Mouse (Mus musculus) ovary, postnatal 10 days (tissue): Measurements from ENCODE around the gene Tnfrsf11a.
"Not testable (repeated sequence)": the region's sequence is repeated elsewhere in the genome, so short reads cannot be mapped to it uniquely, and the experiment has no call there.

Source experiments
- DNase-seq: peaks from one replicate; pipeline ENCODE4 v3.0.0; 2022; ENCODE audit warnings: low spot score

Tnfrsf11a gene

DNA sequence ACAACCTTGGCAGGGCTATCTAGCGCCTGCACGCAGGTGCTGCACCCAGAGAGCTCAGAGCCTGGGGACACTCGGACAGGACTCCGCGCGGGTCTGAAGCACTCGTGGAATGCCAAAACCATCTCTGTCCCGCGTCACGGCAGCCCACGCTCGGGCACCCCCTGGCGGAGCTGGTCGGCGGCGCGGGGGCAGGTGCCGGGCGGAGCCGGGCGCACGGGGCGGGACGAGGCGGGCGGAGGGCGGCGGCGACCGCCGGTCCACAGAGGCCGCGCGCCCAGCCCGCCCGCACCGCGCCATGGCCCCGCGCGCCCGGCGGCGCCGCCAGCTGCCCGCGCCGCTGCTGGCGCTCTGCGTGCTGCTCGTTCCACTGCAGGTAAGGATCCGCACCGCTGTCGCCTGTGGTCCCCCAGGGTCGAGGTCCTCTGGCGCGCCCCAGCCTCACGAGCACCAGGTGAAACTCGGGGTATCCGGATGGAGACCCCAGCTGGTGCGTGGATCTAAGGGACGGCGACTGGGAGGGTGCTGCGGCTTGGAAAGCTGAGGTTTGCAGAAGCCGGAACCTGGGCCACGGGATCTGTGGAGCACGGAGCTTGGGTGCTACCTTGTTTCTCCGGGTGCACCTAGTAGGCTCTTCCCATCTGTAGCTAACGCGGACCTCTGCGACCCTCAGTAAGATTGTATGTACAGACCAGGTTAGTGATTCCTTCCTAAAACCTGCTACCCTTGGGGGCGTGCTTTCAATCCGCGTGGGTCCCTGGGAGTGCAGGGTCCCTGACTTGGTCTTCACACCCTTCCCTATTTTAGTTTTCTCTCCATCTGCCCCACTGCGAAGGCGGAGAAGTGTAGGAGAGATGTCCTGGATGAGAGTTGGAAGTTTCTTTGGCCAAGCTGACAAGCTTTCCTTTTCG lies at the start of gene Tnfrsf11a:
Gene Tnfrsf11a, plus strand, starts transcription at position 262 of the 908 bp plus-strand sequence.
- peak; percentile 29 for DNase-seq

DNA sequence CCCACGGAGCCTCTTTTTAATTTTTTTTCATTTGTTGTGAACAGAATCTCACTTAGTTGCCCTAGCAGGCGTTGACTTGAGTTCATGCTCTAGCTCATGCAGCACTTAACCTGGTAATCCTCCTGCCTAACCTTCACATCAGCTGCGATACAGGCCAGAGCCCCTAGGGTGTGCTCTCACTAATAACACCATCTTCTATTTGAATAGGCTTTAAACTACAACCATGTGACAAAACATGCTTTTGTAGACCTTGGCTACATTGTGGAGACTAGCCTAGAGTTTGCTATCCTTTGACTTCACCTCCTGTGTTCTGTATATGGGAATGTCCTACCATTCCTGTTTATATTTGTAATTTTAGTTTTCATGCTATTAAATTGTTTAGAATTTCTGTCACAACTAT lies 45.2 kb upstream of the Tnfrsf11a start:
- no peak for DNase-seq

DNA sequence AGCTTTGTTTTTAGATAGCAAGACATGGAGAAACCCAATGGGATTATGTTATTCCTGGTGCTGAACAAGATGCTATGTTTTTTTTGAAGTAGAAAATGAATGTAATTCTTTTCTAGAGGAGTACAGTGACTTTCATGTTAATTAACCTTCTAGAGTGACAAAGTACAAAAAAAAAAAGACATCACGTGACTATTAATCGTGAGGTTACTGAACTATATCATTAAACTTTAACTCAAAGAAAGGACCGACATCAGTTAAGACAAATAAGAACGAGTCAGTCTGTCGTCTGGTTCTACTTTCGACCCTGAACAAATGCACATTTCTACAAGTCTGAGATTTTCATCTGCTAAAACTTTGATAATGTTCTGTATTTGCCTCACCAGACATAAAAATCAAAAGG lies 42.2 kb upstream of the Tnfrsf11a start:
- no peak for DNase-seq

DNA sequence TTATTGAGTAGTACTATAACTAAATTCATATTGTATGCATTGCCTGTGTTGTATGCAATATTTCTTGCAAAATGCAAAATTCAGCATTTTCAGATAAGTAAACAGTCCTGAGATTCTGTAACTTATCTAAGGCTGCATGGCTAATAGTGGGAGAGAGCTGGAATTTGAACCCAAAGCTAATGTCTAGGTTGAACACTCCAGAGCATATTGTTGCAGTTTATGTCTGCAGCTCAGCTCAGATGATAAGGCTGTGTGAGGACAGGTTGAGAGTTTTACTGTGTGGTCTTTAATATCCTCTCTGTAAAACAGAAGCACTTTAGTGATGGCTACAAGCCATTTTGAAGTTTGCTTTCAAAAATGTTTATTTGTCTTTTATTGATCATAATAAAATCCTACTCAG lies 41.0 kb upstream of the Tnfrsf11a start:
- no peak for DNase-seq

DNA sequence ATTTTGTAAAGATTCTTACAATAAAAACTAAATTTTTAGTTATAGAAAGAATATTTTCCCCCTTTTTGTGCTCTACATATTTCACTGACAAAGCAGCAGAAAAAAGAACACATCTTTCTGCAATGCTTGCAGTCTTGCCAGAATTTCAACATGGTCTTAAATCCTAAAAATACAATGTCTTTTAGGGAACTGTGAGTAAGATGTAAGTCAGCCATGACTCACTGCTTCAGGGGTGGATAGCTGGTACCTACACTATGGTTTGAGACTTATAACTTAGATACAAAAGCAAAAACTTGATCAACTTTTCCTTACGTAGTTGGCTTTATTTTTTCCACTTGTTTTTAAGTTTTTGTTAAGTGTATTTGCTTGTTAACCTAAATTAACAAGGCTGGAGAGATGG lies 38.0 kb upstream of the Tnfrsf11a start:
- no peak for DNase-seq

DNA sequence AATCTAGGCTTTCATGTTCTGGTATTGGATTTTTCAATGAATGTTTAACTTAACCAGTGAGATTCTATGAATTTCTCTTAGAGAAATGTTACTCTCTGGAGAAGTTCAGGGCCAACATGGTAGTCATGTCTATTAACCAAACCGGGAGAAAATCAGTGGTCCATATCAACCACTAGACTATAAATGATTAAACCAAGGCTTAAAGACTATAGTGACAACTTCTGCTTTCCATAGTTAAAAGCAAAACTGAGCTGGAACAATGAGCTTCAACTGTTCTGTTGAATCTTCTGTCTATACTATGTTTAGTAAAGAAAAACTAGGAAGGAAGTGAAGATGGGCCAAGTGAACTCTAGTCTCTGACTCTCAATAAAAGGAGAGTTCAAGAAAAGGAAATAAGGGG lies 34.1 kb upstream of the Tnfrsf11a start:
- no peak for DNase-seq

DNA sequence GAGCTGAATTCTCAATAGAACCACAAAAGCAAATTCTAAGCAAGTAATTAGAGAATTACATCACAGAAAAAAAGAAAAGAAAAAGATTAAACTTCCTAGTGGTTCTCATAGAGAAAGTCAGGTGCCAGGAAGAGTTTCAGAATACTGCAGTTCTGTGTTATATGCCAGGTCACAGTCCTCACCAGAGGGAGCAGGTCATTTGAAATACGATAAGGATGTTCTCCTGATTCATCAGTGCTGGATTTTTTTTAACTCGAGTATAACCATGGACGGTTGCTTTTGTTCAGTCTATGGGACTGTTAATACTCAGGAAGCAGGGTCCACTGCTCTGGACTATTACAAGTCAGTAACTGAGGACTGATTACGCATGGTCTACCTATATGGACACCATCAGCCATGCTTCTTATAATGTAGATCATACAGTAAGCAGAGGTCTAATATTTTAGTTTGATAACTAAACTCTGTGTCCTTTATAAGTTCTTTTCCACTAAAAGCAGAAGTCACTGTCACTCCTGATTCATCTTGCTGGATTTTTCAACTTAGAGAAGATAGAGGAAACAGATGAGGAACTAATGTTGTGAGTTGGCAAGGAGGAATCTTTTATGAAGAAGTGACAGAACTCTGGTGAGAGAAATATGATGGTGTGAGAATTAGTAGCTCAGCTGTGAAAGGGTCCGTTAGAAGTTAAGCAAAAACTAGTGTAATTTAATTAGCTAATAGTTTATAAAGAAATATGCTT lies 33.5 kb upstream of the Tnfrsf11a start:
- no peak for DNase-seq

DNA sequence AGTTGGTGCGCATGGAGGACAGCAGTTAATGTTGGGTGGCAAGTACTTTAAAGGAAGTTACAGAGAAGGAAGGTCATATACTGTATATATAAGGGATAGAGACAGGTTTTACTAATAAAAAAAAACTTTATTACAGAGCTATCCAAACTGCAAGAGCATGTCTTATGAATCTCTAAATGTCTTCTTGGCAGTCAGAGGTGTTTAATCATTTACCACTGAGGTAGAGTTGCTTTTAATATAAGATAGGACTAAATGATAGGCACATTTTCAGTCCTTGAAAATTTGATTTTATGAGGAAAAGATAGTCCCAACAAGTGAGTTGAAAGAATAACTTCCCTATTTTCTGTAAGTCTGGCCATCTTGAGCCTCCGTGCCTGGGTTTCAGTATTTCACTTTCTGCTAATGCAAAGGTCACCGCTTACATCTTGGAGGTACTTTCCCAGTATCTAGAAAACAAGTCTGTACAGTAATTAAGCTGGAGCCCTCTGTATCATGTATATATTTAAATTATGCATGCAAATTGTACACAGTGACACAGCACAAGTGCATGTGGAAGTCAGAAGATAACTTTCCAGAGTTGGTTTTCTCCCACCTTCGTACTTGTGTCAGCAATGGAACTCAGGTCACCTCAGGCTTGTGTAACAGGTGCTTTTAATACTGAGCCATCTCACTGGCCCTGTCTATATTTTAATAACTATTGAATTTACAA lies 32.3 kb upstream of the Tnfrsf11a start:
- DNase-seq = no peak

DNA sequence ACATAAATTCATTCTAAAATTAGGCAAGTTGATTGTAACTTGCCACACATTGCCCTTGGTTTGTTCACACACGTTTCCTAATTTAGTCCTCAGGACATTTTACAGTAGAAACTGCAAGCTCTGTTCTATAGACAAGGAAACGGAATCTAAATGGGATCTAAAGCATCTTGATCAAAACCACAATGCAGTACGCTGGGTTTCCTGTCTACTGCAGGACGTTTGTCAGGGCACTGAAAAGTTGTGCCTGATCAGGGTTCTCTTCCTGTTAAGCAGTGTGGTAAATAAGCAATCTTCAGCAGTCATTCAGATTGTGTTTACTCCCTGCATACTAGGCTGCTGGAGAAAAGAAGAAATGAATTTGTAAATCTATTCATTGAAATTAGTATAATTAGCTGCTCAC lies 28.3 kb upstream of the Tnfrsf11a start:
- no peak for DNase-seq

DNA sequence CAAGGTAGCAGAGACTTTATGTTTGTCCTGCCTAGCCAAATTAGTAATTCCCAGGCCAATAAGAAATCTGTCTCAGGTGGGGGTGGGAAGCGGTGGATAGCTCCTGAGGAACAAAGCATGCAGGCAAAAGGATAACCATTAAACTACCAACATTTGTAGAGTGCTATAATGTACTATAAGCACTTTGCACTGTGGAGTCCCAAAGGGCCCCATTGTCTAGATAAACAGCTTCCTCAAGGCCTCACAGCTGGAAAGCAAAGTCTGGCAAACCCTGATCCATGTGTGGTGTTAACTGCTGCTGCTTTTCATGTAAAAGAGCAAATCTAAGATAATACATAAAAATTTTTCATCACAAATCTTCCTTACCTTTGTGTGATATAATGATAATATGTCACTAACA lies 27.6 kb upstream of the Tnfrsf11a start:
- DNase-seq = no peak

DNA sequence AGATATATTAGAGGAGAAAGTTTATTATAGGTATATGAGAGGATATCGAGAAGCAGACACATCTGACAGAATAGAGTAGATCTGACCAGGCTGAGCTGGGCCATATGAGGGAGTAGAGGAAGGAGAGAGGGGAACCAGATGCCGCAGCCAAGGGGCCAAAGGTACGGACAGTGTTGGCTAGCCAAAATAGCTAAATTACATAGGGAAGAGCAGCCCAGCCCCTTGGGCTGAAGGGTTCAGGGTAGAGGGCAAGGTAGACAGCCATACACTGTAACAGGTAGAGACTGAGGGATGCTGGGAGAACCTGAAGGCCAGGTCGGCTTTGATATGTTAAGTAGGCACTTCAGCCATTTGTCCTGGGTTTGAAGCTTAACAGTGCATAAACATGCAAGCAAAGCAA lies 21.7 kb upstream of the Tnfrsf11a start:
- no peak for DNase-seq

DNA sequence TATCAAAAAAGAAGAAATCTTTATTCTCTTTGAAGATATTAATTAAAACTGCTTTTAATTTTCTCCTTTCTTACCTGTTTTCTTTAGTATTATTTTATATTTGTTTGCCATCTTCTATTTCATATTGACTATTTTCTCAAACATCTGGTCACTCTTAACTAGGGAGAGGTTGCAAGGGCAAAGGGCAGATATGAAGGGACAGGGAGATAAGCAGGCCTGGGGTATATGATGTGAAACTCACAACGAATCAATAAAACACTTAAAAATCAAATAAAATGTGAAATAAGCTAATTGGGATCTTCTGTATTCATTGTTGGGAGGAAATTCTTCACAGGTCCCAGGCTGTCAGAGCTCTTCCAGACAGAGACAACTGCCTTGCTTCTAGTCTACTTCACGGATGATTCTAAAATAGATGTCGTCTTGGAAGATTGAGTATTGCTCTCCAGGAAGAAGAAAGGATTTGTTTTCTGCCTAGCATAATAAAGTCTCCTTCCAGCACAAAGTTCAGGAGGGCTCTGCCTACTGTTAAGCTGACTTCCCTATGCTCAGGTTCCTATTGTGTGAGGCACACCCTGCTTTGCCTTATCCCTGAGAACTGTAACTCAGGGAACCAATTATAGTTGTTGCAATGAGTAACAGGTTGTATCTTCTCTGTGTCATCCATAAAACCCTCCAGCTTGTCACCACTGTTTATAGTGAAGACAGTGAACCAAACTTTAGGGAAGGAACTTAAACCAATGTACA lies 20.9 kb upstream of the Tnfrsf11a start:
- DNase-seq = no peak

DNA sequence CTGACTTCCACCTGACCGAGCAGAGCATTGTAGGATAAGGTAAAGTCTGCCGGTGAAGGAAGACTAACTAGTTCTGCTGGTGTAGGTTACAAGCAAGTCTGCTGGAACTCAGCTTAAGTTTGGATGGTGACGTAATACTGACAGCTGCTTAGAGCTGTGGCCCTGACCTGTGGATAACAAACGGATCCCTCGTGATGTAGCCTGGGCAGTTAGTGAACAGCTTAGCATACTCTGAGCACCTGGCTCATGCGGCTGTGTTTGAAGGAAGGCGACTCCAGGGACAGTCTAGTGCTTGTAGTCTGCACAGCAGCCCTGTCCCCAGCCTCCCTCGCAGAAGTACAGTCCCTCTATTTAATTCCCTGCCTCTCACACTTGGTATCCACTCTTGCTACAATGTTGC lies 14.9 kb upstream of the Tnfrsf11a start:
- DNase-seq = no peak

DNA sequence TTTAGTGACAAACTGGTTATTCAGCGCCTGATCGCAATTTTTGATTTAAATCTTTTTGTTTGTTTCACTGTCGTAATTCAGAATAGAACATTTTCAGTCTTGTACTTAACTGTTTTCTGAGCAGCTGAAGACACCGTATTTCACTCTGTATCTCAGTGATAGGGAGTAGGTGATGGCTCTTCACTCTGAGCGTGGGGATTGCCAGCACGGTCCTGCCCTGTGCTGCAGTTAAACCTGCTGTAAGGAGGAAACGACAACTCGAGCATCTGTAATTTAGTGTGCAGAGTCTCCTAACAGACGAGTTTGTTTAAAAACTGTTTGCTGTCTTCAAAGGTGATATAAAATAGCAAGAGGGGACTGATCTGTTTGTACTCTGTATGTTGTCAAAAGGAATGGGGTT lies 14.4 kb upstream of the Tnfrsf11a start:
- not testable (repeated sequence) for DNase-seq

DNA sequence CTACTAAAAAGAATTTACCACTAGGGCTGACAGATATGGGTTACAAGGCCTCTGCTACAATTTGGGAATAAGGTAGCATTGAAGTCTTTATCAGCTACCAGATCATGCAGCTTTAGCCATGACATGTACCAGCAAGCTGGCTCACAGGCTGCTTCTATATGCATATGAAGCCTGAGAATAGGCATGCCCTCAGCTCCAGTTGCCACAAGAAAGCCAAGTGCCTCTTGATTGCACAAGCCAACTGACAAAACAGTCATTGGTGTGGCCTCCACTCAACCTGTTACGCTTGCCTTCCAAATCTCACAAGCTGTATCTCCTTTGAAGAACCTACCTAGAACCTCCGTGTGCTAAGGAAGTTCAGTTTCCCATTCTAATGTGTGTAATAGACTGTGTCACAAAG lies 12.1 kb upstream of the Tnfrsf11a start:
- DNase-seq = no peak

DNA sequence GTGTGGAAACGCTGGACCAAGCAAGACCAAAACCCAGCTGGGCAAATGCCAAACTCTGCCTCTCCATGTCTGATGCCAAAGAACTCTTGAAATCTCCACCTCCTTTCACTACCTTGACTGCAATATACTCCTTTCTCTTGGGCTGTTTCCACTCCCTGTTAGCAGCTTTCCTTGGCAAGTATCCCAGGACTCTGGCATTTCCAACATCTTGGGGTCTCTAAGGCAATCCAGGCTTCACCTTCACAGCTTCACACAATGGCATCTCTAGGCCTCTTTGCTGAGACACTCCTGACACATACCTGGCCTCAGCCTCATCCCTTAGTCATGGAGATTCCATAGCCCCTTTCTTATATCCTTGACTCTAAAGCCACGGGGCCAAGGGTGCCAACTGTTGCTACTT lies 9.8 kb upstream of the Tnfrsf11a start:
- no peak for DNase-seq

DNA sequence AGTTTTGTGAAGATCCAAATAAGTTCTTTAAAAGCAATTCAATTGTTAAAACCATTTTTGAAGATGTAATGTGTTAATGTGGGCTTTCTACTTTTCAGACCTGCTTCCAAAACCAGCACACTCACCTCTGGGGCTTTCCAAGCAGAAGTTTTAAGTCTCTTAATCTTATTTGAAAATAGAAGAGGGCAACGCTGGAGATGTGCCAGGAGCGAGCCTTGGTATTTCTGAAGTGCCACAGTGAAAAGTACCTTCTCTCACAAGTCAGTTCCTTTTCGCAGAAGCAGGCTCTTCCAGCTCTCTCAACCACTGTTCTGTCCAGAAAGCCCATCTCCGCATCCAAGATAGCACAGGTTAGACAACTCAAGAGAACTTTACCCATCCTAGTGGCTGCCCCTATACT lies 4.1 kb upstream of the Tnfrsf11a start:
- no peak for DNase-seq

DNA sequence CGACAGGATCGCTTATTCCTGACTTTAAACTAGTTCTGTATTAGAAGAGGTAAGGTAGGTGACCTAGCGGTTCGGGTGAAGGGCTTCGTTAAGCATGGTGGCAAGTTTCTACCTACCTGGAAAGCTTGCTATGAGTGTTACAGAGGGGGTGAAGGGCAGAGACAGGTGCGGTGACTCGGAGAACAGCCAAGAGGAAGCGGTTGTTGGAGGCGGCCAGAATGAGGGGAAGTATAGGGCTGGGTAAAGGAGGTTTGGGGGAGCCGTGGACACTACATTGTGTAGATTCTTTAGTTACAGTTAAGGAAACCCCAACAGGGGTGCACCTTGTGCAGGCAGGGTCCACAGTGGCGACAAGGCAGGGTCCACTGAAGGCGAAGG lies 450 bp upstream of the Tnfrsf11a start:
- no peak for DNase-seq

DNA sequence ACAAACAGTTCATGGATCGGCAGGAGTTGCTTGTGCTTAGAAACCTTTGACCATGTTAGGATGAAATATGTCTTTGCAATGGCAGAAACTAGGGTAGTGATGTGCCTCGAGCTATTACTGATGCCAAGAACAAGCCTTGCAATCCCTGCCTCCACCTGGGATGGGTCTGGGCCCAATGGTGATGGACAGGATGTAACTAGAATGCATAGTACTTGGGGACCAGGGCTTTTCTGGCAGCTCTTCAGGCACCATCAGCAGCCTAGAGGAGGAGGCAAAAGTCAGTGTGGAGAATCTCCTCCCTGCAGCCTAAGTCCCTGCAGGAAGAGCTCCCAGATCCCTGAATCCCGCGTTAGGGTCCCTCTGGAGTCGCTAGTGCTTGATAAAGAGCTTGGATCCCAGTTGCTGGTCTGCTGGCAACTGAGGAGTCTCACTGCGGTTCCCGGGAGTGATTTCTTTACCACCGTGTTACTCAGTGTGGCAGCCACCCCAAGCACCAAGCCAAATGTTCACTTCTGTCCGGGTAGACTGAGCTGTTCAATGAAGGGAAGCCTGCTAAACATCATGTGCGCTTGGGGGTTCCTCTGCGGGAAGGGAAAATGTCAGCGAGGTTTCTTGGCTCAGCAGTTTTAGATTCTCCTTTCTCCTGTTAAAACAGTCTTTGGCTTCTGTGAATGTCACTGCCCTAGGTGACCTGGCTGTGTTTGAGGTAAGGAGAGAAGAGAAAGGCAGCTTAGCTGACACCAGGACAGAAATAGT lies 1.1 kb downstream of the Tnfrsf11a start:
- no peak for DNase-seq

DNA sequence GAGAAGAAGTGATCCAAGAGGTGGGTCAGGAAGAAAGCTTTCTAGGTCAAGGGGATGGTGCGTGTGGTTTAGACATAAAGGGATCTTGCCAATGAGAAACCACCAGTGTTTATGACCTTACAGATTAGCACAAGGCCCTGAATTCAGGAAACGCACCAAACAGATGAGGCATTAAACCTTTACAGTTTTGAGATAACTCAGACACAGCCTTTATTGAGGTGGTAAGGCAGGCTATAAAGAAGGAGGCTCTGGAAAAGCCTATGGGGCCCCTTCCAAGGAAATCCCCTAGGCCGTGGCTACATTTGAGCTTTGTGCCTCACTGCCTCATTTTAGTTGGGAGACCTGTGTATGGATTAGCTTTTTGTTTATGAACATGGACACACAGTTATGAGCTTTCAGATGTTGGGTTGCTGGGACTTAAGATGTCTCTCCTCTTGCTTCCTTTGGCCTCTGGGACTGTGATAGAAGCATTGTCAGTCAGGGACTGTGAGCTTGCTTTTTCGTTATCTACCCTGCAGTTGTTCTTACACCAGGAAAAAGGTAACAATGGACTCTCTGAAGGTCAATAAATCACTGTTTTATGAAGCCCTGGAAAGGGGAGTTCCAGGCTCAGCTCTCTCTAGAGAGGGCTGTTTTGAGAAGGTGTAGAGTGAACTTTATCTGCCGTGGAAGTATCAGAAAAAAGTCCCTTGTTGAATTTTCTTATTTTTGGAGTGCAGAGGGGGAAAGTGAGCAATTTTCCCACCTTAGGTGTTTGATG lies 3.9 kb downstream of the Tnfrsf11a start:
- DNase-seq = no peak

DNA sequence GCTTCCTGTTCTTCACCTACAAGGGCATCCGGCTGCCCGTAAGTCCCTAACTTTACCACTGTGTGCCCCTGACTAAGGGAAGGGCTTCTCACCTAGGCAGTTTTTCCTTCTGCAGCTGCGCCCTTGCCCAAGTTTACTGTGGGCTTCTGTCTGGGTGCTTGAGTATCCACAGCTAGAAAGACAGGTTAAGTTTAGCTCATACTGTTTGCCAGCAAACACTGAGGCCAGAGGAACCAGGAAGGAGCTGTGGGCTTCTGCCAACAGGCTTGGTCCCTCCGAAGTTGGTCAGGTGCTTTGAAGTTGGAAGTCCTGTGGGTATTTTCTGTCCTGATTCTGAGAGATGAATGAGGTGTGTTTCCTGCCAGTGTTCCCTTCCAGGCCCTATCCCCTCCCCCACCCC lies 4.6 kb downstream of the Tnfrsf11a start:
- DNase-seq = no peak
